Mouse (Mus musculus) stomach, postnatal 0 days (tissue): ENCODE results near the gene Prkce.

Experiments used
- CTCF ChIP-seq: IDR thresholded peaks from 2 replicates; pipeline ENCODE4 v1.5.1; 2016; ENCODE audit warnings: antibody characterized with exemption, low read depth, mild to moderate bottlenecking, moderate library complexity
- EP300 ChIP-seq: optimal IDR thresholded peaks from 2 replicates; pipeline ENCODE3; 2016; ENCODE audit warnings: antibody characterized with exemption

GRCm38 (mm10) chr17:86509871-86510270 lies 342.3 kb downstream of the Prkce start:
- no peak for TF ChIP-seq CTCF
- TF ChIP-seq EP300 = no peak
